Mouse (Mus musculus) urinary bladder, adult 18-20 months (tissue): ENCODE results near the gene Ptn.

ENCODE experiments used
- DNase-seq, 2 experiments: peaks; one replicate each; pipeline ENCODE4 v3.0.0; 2022; ENCODE audit warnings: low spot score in 2 of 2, mixed read lengths in 2 of 2

Gene Ptn

GRCm38 (mm10) chr6:36809747-36810285, at the start of gene Ptn:
TSS of gene Ptn (minus strand) at chr6:36810220.
- no peak for DNase-seq

- no peak for DNase-seq
Measured at GRCm38 (mm10) chr6:36858258-36859041, 48.4 kb upstream of the Ptn start.

- no peak for DNase-seq
Measured at GRCm38 (mm10) chr6:36857627-36858257, 47.7 kb upstream of the Ptn start.

GRCm38 (mm10) chr6:36850422-36851129, 40.6 kb upstream of the Ptn start:
- DNase-seq, result peak in 1 of 2 experiments; percentile 4

GRCm38 (mm10) chr6:36845288-36845687, 35.3 kb upstream of the Ptn start:
- DNase-seq, result no peak

- no peak for DNase-seq
Measured at GRCm38 (mm10) chr6:36844258-36844657, 34.2 kb upstream of the Ptn start.

GRCm38 (mm10) chr6:36843031-36843488, 33.0 kb upstream of the Ptn start:
- DNase-seq, result no peak

GRCm38 (mm10) chr6:36842101-36842922, 32.3 kb upstream of the Ptn start:
- DNase-seq, result no peak

- no peak for DNase-seq
Measured at GRCm38 (mm10) chr6:36841701-36842100, 31.7 kb upstream of the Ptn start.

GRCm38 (mm10) chr6:36841174-36841573, 31.2 kb upstream of the Ptn start:
- no peak for DNase-seq

GRCm38 (mm10) chr6:36838747-36839146, 28.7 kb upstream of the Ptn start:
- DNase-seq, result no peak

- DNase-seq, result no peak
Measured at GRCm38 (mm10) chr6:36835351-36835750, 25.3 kb upstream of the Ptn start.

GRCm38 (mm10) chr6:36834695-36835265, 24.8 kb upstream of the Ptn start:
- DNase-seq, result no peak

- no peak for DNase-seq
Measured at GRCm38 (mm10) chr6:36832681-36833080, 22.7 kb upstream of the Ptn start.

- DNase-seq, result no peak
Measured at GRCm38 (mm10) chr6:36832207-36832606, 22.2 kb upstream of the Ptn start.

- no peak for DNase-seq
Measured at GRCm38 (mm10) chr6:36830371-36830925, 20.4 kb upstream of the Ptn start.

- no peak for DNase-seq
Measured at GRCm38 (mm10) chr6:36819784-36820050, 9.7 kb upstream of the Ptn start.

GRCm38 (mm10) chr6:36819019-36819783, 9.2 kb upstream of the Ptn start:
- peak in 1 of 2 experiments; percentile 10 for DNase-seq

GRCm38 (mm10) chr6:36818281-36819018, 8.4 kb upstream of the Ptn start:
- no peak for DNase-seq
